Mouse (Mus musculus) heart, adult 2 months (tissue): ENCODE data around the gene Otp.

Experiments
- CTCF ChIP-seq: fragments of 200-600 bp; IDR thresholded peaks from 2 replicates; pipeline ENCODE4 v1.8.1; 2022; ENCODE audit warnings: antibody characterized with exemption, mild to moderate bottlenecking, moderate library complexity
- EP300 ChIP-seq: fragments of 200-500 bp; IDR thresholded peaks from 2 replicates; pipeline ENCODE4 v1.6.1; 2011; ENCODE audit warnings: low read depth, low read length, control low read depth; ENCODE audit not compliant: insufficient read depth
- POLR2A ChIP-seq: fragments of 200-500 bp; IDR thresholded peaks from 2 replicates; pipeline ENCODE4 v1.6.1; 2011; ENCODE audit warnings: mild to moderate bottlenecking, low read depth, low read length, control low read depth; ENCODE audit not compliant: insufficient read depth

DNA sequence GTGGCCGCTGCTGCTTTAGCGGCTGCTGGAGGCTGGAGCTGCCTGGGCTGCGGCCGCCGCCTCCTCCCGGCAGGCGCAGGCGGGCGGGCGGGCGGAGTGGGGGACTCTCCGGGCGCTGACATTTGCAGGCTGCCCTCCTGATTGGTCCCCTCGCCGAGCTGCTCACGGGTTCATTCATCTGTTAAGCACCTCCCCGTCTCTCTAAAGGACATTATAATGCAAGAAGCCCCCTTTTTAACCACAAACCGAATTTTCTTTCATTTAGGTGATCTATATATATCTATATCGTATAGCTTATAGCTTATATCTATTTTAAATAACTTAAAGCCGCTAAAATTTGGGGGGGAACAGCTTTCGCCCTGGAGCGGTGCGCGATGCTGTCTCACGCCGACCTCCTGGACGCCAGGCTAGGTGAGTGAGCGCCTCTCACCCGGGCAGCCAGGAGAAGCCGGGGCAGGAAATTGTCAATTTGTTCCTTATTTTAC, at the start of gene Otp:
- no peak for TF ChIP-seq CTCF
- TF ChIP-seq EP300, result no peak
- TF ChIP-seq POLR2A, result no peak
